Mouse (Mus musculus) right cerebral cortex, postnatal 36 days (tissue): ENCODE measurements around the gene Cabp4.
A peak's percentile ranks its signal among the peaks of the same experiment; 100 is the strongest.
"Not testable (repeated sequence)": the region's sequence is repeated elsewhere in the genome, so short reads cannot be mapped to it uniquely, and the experiment has no call there.

Experiments
- DNase-seq, 2 experiments: peaks; one replicate each; pipeline ENCODE4 v3.0.0; 2022; ENCODE audit warnings: low spot score in 2 of 2, mixed read lengths in 1 of 2

The Cabp4 gene

DNA sequence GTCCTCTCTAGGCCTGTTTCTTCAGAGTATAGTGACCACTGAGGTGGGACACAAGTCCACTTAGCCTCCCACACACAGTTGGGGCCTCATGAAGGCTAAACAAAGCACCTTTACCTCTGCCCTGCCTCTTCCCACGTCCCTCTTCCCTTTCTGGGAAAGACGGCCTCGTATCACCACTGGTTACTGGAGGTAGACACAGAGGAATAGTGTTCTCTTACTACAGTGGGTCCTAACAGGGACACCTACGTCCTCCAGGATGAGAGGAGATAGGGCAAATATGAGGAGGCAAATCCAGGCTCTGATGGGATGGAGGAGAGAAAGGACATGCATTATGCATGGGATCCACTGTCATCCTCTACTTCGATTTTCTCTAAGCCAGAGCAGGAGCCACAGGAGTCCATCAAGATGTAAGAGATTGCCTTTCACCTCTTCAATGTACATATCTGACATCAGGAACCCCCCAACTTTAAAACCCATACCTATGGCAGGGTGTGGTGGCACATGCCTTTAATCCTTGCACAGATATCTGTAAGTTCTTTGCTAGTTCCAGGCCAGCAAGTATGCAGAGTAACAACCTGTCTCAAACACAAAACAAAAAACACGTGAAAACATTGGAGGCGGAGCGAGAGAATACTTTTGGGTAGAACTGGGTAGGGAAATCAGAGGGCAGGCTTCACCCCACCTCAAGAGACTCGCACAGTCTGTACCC is 4.1 kb upstream of the Cabp4 start:
- no peak for DNase-seq

DNA sequence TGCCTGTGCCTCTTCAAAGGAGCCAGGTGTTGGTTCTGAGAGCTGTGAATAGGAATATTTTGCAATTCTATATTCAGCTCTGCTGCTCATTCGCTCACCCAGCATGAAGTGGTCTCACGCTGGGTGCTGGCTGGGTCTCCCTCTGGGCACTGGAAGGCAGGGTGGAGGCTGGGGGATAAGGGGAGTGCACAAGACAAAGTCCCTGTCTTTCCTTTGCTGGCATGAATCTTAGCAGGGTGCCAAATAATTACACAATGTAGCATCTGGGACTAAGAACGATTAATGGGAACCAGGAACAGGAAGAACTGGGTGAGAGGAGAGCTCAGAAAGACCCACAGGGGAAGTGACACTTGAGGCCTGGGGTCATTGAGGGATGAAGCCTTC is 3.2 kb upstream of the Cabp4 start:
- DNase-seq = no peak

DNA sequence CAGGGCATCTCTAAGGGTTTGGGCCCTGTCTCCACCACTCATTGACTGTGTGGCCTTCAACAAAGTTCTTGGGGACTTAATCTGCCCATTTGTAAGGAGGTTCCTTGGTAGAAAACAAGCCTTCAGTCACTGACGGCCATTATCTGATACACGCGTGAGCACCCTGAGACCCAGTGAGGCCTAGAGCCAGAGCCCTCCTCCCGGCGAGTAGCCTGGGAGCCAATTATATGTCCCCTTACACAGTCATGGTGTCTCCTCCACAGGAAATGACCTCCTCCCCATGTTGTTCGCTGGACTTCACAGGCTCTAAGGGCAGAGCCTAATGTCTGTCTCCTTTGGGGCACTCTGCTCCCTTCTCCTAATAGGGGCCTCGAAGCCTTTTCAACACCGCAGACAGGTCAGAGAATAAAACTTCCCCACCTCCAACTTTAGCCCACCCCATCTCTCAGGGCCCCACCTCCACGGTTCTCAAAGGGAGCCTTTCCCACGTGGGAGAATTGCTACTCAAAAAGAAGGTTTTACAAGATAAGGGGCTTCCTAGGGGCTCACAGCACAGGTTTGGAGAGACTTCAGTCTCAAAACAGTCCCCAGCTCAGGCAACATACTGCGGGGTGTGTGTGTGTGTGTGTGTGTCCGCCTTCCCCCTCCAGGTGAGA is 2.7 kb upstream of the Cabp4 start:
- DNase-seq = no peak

DNA sequence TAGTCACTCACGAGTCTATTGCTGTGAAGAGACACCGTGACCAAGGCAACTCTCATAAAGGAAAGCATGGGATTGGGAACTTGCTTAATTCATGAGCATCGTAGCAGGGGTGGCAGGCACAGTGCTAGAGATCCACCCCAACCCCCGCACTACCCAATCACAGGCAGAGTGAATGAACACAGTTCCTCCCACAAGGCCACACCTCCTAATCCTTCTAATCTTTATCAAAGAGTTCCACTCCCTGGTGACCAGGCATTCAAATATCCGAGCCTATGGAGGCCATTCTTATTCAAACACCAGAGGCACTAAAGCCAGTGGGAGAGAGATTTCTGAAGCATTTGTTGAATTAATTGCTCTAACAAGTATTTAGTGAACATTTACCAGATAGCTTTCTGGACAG is 2.1 kb upstream of the Cabp4 start:
- DNase-seq = no peak

DNA sequence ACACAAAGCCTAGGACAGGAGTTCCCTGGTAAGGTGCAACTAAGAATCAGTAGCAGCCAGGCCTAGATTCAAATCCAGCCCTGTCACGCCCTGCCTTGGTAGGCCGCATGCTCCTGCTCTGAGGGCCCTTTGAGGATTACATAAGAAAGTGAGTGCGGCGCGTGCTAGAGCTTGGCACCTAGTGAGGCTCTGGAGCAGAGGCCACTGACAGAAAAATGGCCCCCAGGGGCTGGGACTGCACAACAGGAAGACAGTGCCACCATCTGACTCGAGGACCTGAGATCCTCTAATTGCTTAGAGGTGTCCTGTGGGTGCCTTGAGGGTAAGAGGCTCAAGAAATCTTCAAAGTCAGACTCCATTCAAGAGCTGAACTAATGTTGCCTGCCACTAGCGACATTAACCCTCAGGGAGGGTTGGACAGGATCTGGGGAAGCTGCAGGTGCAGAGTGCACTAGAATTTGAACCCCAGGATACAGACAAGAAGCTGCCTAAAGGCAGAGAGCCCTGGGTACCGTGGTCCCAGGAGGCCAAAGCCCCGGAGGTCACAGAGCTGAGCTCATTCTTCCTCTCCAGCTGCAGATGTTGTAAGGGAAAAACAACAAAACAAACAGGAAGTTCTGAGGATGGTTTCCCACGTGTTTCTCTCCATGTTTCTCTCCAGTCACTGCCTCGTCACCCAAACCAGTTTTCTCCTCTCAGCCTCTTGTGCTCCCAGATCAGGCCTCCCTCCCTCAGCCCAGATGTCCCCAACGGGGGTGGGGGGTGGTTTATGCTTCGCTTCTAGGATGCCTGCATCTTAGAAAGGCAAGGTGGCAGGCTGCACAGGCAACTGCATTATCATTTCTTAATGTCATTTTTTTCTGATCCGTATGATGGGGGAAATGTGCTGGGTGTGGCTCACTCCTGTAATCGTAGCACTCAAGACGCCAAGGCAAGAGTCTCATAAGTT is 991 bp upstream of the Cabp4 start:
- no peak for DNase-seq

DNA sequence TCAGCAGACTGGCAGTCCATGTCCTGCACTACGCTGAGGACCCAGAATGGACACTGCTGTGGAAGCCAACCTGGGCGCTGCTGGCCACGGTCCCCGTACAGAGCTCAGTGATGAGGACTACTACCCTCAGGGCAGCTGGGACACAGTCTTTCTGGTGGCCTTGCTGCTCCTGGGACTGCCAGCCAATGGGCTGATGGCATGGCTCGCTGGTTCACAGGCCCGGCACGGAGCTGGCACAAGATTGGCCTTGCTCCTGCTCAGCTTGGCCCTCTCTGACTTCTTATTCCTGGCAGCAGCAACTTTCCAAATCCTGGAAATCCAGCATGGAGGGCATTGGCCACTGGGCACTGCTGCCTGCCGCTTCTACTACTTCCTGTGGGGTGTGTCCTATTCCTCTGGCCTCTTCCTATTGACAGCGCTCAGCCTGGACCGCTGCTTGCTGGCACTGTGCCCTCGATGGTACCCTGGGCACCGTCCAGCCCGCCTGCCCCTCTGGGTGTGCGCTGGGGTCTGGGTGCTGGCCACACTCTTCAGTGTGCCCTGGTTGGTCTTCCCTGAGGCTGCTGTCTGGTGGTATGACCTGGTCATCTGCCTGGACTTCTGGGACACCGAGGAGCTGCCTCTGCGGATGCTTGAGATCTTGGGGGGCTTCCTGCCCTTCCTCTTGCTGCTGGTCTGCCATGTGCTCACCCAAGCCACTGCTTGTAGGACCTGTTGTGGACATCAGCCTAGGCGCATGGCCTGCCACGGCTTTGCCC is 1.2 kb downstream of the Cabp4 start:
- no peak for DNase-seq

DNA sequence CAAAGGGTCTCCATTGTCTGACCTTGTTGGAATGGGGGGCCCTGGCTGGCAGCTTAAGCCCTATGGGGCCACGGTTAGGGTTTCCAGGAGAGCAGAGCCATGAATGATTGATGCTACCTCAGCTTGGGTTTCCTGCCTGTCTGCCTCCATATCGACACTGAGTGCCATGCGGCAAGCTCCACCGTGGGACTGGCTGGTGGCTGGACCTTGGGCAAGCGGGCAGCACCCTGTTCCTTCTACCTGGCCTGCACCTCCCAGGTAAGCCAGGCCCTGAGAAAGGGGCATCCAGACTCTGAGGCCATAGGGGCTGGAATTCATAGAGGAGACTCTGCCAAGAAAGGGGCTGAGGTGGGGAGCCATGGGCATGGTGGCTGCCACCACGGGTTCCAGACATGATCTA is 3.7 kb downstream of the Cabp4 start:
- DNase-seq = no peak

DNA sequence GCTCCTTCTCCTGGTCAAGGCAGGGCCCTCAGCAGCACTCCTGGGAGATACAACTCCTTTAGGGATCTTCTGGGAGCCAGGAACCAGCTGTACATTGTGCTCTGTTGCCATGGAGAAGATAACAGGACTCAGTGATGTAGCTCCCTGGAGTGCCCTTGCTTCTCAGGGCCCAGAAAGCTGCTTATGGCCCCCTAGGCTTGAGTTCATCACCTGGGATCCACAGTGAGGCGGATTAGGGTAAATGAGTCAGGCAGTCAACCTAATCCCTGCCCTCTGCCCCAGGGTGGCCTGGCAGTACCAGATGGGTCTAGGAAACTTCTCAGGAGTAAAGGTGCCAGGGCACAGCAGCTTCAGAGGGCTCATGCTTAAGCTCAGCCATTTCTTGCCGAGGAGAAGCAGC is 4.4 kb downstream of the Cabp4 start, which contains the start of gene Gpr152:
Gene Gpr152 (plus strand): TSS at position 342 of the 400 bp plus-strand sequence.
- no peak for DNase-seq

DNA sequence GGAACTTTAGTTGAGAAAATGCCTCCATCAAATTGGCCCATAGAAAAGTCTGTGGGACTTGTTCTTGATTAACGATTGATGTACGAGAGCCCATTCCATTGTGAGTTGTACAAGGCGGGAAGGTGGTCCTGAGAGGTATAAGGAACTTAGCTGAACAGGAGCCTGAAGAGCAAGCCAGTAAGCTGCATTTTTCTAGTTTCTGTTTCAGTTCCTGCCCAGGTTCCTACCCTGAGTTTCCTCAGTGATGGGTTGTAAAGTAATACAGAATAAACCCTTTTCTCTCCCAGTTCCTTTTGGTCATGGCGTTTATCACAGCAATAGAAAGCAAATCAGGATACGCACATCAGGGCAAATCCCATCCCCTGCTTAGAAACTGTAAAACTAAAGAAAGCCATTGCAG is 5.9 kb downstream of the Cabp4 start:
- DNase-seq = no peak

DNA sequence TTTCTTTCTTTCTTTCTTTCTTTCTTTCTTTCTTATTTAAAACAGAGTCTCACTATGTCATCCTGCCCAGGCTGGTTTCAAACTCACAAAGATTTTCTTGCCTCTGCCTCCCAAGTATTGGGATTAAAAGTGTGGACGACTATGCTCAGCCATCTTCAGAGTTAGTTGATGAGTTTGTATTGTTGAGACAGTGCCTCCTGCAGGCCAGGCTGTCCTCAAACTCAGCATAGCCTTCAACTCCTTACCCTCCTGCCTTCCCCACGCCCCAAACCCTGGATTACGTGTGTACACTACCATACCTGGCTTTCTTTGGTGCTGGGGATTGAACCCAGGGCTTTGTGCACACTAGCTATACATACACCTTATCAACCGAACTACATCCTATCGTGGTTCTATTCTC is 7.4 kb downstream of the Cabp4 start:
- no peak for DNase-seq

DNA sequence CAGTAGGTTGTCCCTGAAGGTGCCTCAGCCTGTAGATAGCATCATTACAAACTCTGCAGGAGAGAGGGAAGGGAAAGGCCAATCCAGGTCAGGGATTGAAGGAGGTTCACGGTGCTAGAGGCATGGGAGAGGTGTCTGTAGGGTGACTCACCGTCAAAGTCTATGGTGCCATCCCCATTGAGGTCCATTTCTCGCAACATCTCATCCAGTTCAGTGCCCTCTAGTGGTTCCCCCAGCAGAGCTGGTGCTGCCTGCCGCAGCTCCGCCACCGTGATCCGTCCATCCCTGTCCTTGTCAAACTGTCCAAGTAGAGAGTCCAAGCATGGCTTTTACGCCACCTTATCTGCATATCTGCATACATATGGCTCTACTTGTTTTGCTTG is 7.9 kb downstream of the Cabp4 start:
- not testable (repeated sequence) for DNase-seq

DNA sequence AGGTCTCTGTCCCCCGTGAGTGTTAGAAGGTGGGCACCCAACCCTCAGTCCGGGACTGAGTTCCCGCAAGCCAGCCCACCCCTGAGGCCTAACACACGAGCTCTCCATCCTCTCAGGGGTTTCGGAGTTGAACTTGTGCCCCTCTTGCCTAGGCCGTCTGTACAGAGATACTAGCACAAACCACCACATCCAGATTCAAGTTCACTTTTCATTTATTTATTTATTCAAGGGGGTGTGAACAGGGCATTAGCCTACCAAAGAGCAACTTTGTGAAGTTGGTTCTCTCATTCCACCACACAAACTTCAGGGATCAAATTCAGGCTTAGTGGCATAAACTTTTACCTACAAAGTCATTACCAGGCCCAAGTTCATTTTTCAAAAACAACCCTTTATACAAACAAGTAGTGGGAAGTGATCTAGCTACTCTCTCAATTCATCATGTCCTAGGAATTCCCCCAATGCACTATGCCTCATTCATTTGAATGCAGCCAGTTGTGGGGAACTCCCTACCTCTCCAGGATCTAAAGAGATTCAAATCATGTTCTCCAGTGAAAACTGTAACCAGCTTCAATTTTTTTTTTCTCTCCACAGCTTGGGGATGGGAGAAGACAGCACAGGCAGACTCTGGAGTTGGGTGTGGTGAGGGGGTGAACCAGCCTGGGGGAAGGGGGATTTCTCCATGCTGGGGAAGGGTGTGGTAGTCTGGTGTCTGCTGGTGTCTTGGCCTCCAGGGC is 8.4 kb downstream of the Cabp4 start:
- DNase-seq = not testable (repeated sequence)

DNA sequence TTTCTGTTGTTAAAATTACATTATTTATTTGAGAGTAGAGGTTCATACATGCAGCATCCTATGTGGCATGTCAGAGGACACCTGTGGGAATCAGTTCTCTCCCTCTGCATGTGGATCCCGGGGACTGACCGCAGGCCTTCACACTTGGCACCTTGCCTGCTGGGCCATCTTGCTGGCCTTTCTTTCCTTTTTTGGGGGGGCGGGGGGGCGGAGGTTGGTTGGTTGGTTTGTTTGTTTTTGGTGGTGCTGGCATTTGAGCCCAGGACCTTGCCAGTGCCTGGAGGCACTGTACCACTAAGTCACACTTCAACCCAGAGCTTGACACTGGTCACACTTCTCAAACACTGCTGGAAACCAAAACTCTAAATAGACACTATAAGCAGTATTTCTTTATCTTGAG is 9.5 kb downstream of the Cabp4 start:
- DNase-seq = no peak

DNA sequence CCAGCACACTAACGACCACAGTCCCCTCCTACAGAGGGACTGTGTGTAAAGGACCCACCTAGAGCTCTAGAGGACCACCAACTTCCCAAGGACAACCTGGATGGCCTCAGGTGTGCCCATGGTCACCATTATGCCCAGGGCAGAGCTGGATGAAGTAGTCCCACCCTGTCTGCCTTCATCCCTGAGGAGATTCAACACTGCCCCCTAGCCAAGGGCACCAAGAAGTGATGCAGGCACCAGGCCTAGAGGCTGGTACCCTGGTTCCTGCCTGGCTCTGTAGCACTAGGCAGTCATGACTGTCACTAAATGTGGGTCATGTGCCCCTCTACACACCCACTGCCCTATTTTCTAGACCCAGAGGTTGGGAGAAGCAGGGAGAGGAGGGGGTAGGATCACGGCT is 12.1 kb downstream of the Cabp4 start:
- DNase-seq = no peak

DNA sequence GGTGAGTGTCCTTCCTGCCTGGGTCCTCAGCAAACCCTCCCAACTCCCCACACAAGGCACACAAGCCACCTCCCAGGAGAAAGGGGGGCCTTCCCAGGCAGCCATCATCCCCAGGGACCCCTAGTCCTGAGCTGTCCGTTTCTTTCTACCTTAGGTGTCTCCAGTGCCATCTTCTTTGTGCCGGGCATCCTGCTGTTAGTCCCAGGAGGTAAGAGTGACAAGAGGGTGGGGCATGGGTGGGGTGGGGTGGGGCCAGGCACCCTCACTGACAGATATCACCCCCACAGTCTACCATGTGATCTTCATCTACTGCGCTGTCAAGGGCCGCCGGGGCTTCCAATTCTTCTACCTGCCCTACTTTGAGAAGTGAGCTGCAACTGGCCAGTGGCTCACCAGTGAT is 12.8 kb downstream of the Cabp4 start:
- no peak for DNase-seq

DNA sequence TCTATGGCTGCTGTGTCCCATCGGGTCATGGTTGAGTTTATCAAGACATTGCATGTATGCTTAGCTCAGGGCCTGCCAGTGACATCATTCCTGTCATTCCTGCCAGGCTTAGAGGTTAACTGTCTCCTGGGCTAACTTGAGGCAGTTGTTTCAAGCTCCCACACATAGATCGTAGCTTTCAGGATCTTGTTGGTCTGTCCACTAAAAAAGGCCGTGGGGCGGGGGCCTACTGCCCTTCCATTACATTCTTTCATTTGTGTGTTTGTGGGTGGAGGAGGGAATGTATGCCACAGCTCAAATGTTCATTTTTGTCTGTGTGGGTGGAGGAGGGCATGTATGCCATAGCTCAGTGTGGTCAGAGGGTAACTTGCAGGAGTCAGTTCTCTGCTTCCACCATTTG is 13.7 kb downstream of the Cabp4 start:
- DNase-seq = no peak

DNA sequence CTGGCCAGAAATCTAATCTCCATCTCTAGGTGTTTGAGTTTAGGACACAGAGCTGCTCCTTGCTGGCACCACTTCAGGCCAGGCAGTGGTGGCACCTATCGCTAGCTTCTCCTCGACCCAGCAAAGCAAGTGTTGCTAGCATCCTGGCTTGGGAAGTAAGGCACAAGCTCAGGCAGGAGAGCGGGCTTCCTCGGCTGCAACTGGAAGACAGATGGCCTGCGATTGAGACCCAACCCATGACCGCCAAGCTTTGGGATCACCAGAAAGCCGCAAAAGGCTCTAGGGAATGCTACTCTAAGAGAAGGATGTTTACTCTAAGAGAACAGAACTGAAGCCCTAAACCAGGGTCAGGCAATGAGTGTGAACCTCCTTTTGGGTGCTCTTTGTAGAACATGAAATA is 14.4 kb downstream of the Cabp4 start:
- DNase-seq = no peak

DNA sequence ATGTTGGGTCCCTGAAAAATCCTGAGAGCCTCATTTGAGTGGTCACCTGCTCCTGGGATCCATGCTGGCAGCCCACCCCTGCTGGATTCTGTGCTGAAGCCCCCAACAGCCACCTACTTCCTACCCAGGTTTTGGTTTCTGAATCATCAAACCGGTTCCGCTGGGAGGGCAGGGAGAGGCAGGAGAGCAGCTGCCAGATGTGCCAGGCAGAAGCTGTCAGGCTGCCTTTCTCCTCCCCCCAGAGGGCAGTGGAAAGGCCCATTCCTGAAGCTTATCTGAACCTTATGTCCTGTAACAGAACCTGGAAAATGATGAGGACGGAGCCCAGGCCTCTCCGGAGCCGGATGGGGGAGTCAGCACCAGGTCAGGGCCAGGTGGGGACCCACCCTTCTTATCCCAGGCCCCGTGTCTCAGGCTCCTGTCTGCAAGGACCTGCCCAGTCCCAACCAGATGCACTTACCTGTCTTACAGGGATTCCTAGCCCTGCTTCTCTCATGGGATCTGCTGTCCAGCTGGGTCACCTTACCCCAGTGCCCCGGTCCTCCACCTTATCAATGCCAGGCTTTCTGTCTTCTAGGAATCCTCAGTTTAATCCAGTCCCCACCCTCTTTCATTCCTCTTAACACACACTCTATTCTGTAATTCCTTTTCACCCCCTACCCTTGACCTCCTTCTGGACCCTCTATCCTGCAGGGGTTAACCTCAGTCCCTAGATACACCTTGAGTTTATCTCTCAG is 16.9 kb downstream of the Cabp4 start:
- DNase-seq = no peak

DNA sequence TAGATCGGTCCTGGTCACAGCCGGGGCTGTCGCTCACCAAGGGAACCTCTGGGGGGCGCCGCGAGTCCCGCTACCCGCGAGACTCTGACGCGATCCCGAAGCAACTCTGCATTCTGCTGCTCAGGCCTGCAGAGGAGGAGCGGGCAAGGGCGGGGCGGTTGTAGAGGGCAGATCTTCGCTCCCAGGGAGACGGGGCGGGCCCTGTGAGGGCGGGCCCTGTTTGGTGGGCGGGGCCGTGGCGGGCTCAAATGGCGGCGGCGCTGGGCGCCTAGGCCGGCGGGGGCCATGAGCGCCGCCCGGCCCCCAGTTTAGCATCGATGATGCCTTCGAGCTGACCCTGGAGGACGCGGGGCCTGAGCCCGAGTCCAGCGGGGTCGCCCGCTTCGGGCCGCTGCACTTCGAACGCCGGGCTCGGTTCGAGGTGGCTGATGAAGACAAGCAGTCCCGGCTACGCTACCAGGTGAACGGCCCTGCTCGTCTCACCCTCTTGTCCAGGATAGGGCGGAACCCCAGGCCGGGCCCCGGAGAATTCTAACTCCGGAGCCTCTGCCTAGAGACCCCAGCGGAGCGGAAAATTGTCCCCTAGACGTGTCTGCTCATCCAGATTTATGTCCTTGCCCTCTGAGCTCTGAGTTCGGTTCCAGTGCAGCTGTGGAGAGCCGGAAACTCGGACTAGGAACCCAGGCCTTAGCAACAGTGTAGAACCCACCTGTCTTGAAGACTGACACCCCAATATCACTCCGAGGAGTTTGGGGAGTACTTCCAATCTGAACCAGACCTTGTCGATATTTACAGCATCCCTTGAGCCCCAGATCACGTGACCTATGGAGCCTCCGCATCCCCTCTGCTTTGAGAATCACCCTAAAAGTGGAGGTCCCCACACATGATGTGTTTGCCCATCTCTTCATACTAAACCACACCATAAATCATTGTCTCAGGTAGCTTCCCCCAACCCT is 17.8 kb downstream of the Cabp4 start, which contains the start of gene Aip:
Gene Aip (minus strand): TSS at position 118 of the 956 bp plus-strand sequence.
- peak; percentile 97 to 98 for DNase-seq
